10 mouse cellular contexts compared by ENCODE assay signal in the genomic region with DNA sequence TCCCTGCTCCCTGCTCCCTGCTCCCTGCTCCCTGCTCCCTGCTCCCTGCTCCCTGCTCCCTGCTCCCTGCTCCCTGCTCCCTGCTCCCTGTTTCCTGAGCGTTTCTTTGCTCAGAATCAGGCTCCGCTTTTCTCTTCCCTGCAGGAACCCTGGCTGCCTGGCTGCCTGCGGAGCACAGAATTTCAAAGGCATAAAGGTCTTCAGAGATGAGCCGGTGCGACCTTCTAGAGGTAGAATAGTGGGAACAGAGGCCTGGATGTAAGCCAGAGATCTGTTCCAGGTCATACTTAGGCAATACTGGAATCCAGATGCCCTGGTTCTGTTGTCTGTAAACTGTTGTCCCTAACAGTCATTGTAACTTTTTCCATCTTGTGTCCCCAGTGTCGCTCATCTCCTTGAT. TPM values are rescaled to one million over a fixed set of nuclear protein-coding genes. Genes with fewer than 3 reads are reported as not detected.
DNase-seq lines count a peak whose midpoint lies in the region; ATAC-seq and TF ChIP-seq lines count a peak whose summit lies in the region.
"Had no signal": no experiment of that assay in that cellular context is flagged by ENCODE, and none has a peak within 500 bp of the region (broad histone marks: within the 10 kb centered on the region; RNA-seq: fewer than 3 reads in every experiment).

No protein-coding gene starts in this region.

- no peak for DNase-seq in heart, embryonic 10.5 days (ENCODE audit: low spot score)
- DNase-seq in lung, postnatal 0 days (ENCODE audit: low spot score) = no peak
- DNase-seq in lung, postnatal 36 days = no peak
- DNase-seq in layer of hippocampus, postnatal 10 days (ENCODE audit: low spot score in 2 of 2) = no peak
- DNase-seq in left cerebral cortex, adult 9 months (ENCODE audit: low spot score in 2 of 2) = no peak
- DNase-seq: right cerebral cortex, postnatal 25 days had no signal

- no peak for TF ChIP-seq EP300 in lung, postnatal 0 days (IDR thresholded peaks at IDR 0.05)

- H3K4me1 ChIP-seq in heart, embryonic 15.5 days (replicated peaks) = peaks cover 42% of the 10 kb centered on the region
- H3K4me1 ChIP-seq in heart, embryonic 10.5 days = peaks cover 31% of the 10 kb centered on the region
- H3K4me1 ChIP-seq in lung, postnatal 0 days (ENCODE audit: insufficient read depth, low read depth, low read length) = peaks cover 9% of the 10 kb centered on the region; the same call in 1 of the 2 replicates
- H3K4me1 ChIP-seq in hindbrain, embryonic 16.5 days (ENCODE audit: control insufficient read depth, insufficient read depth, low read depth, low read length) = peaks cover 15% of the 10 kb centered on the region

- H3K9me3 ChIP-seq in heart, embryonic 15.5 days (replicated peaks) = no peaks in the 10 kb centered on the region
- no peaks in the 10 kb centered on the region for H3K9me3 ChIP-seq in heart, embryonic 10.5 days
- H3K9me3 ChIP-seq in lung, postnatal 0 days (ENCODE audit: low read length) = no peaks in the 10 kb centered on the region
- H3K9me3 ChIP-seq in hindbrain, embryonic 16.5 days (ENCODE audit: control insufficient read depth, low read length) = no peaks in the 10 kb centered on the region

- peak overlapping the region; percentile 66 for H3K27ac ChIP-seq in heart, embryonic 15.5 days
- no peak overlapping the region for H3K27ac ChIP-seq in heart, embryonic 10.5 days
- peak overlapping the region; percentile 54; the same call in 1 of the 2 replicates for H3K27ac ChIP-seq in lung, postnatal 0 days (ENCODE audit: low read length)
- peak overlapping the region; percentile 66; the same call in 1 of the 2 replicates for H3K27ac ChIP-seq in hindbrain, embryonic 16.5 days (ENCODE audit: low read depth, low read length)
- H3K27ac ChIP-seq: layer of hippocampus, adult 2 months had no signal

- H3K36me3 ChIP-seq in heart, embryonic 15.5 days = no peaks in the 10 kb centered on the region
- H3K36me3 ChIP-seq in heart, embryonic 10.5 days = no peaks in the 10 kb centered on the region
- no peaks in the 10 kb centered on the region for H3K36me3 ChIP-seq in lung, postnatal 0 days (ENCODE audit: insufficient read depth, low read length)
- no peaks in the 10 kb centered on the region for H3K36me3 ChIP-seq in hindbrain, embryonic 16.5 days (ENCODE audit: control insufficient read depth, insufficient read depth, low read length)

- H3K9ac ChIP-seq in heart, embryonic 15.5 days = no peak overlapping the region
- H3K9ac ChIP-seq in lung, postnatal 0 days (replicated peaks; ENCODE audit: low read depth) = no peak overlapping the region
- H3K9ac ChIP-seq in hindbrain, embryonic 16.5 days (ENCODE audit: low read depth, low read length) = no peak overlapping the region

- H3K4me3 ChIP-seq in heart, embryonic 15.5 days = no peak overlapping the region
- H3K4me3 ChIP-seq in heart, embryonic 10.5 days = no peak overlapping the region
- H3K4me3 ChIP-seq in lung, postnatal 0 days (ENCODE audit: low read depth, low read length) = no peak overlapping the region
- no peak overlapping the region for H3K4me3 ChIP-seq in hindbrain, embryonic 16.5 days (ENCODE audit: low read length)
- H3K4me3 ChIP-seq: layer of hippocampus, adult 2 months had no signal

- WGBS in heart, embryonic 15.5 days = 40% methylated on average over 6 of the region's 6 CpGs
- WGBS in heart, embryonic 10.5 days = 34% methylated on average over 6 of the region's 6 CpGs
- WGBS in lung, postnatal 0 days = 28% methylated on average over 6 of the region's 6 CpGs
- WGBS in hindbrain, embryonic 16.5 days = 23% methylated on average over 6 of the region's 6 CpGs

- H3K27me3 ChIP-seq in heart, embryonic 15.5 days = no peaks in the 10 kb centered on the region
- H3K27me3 ChIP-seq in heart, embryonic 10.5 days (ENCODE audit: insufficient read depth, poor library complexity, severe bottlenecking) = peaks cover 10% of the 10 kb centered on the region; the same call in 1 of the 2 replicates
- H3K27me3 ChIP-seq in lung, postnatal 0 days (replicated peaks; ENCODE audit: insufficient read depth, low read length) = no peaks in the 10 kb centered on the region
- no peaks in the 10 kb centered on the region for H3K27me3 ChIP-seq in hindbrain, embryonic 16.5 days (replicated peaks; ENCODE audit: control insufficient read depth, insufficient read depth, low read length)

- H3K4me2 ChIP-seq in heart, embryonic 15.5 days = no peak overlapping the region; the same call in 1 of the 2 replicates
- no peak overlapping the region for H3K4me2 ChIP-seq in lung, postnatal 0 days (replicated peaks; ENCODE audit: low read depth, low read length)
- no peak overlapping the region for H3K4me2 ChIP-seq in hindbrain, embryonic 16.5 days (ENCODE audit: low read length)

- no peak for ATAC-seq in heart, embryonic 15.5 days (replicated peaks; ENCODE audit: insufficient number of reproducible peaks, insufficient read depth, low FRiP score, low read depth)
- no peak for ATAC-seq in lung, postnatal 0 days
- ATAC-seq in hindbrain, embryonic 16.5 days = no peak

- TF ChIP-seq CTCF in lung, postnatal 0 days (IDR thresholded peaks at IDR 0.05) = no peak

RNA-seq across cellular contexts. Expression of a gene that starts 35.3 kb away (rescaled TPM):
- 7.3 and 9.1 TPM in 2 replicates for polyA plus RNA-seq in heart, embryonic 15.5 days (2015; fragmentation: Nextera tagmentation; extraction: Ambion mirVana)
- polyA plus RNA-seq in heart, embryonic 10.5 days (2016; fragmentation: Nextera tagmentation; extraction: Ambion mirVana) = 4.8 and 7.3 TPM in 2 replicates
- polyA plus RNA-seq in lung, postnatal 0 days (2015; fragmentation: Nextera tagmentation; extraction: Ambion mirVana) = 5.7 and 6.4 TPM in 2 replicates
- 4.1 and 7.5 TPM in 2 replicates for polyA plus RNA-seq in hindbrain, embryonic 16.5 days (2015; fragmentation: Nextera tagmentation; extraction: Ambion mirVana)
- total RNA-seq in layer of hippocampus, postnatal 10 days (2021) = 1 to 10 TPM; 3.1 to 3.5 TPM
- total RNA-seq: common myeloid progenitor, adult 5-6 weeks had no signal
